Mouse (Mus musculus): ENCODE results near the gene 4921507P07Rik.
"Not testable (repeated sequence)": the region's sequence is repeated elsewhere in the genome, so short reads cannot be mapped to it uniquely, and the experiment has no call there.

Gene 4921507P07Rik

DNA sequence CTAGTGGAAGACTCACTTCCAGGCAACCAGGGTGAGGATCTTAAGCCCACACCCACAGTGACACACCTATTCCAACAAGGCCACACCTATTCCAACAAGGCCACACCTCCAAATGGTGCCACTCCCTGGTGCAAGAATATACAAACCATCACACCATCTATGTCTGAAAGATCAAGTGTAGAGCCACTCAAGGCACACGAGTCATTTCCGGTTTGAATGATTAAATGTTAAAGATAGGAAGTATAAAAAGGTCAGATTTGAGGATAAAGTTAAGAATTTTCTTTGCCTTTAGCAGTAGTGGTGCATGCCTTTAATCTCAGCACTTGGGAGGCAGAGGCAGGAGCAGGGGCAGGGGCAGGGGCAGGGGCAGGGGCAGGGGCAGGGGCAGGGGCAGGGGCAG, 42.2 kb downstream of the 4921507P07Rik start:
- DNase-seq = not testable (repeated sequence)

DNA sequence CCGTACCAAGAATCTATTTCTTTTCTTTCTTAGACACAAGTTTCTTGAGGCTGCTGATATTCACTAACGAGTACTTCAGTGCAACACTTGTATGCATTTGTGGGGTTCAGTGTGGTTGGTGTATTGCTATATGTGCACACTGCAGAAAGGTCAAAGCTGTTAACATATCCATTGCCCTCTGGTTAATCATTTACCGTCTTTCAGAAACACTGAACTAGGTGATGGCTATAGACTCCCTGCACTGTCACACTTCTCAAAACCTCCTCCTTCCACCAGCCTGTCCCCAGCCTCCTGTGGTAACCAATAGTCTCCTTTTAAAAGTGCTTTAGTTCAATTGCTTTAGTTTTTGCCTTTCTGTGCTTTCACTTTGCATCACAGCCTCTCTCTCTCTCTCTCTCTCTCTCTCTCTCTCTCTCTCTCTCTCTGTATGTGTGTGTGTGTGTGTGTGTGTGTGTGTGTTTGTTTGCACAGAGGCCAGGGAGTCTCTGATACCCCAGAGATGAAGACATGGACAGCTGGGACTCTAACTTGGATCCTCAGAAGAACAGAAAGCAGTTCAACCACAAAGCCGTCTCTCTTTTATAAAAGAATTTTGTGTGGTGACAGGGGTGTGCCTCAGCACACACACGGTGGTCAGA, 43.4 kb downstream of the 4921507P07Rik start:
- no peak for DNase-seq

DNA sequence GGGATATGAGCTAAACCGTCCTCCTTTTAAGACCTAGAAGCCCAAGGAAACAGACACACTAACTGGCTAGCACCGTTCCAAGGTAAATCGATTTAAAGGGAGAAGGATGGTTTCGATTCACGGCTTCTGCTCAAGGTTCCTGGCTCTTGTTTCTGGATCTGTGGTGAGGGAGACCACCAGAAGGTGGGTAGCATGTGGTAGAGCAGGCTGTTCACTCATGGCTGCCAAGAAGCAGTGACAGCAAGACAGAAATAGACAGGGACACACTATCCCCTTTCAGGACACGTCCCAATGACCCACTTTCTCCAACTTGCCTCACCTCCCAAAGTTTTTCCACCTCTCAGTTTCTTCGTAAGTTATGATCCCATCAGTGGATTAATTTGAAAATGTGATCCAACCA, 46.6 kb downstream of the 4921507P07Rik start:
- DNase-seq = no peak

DNA sequence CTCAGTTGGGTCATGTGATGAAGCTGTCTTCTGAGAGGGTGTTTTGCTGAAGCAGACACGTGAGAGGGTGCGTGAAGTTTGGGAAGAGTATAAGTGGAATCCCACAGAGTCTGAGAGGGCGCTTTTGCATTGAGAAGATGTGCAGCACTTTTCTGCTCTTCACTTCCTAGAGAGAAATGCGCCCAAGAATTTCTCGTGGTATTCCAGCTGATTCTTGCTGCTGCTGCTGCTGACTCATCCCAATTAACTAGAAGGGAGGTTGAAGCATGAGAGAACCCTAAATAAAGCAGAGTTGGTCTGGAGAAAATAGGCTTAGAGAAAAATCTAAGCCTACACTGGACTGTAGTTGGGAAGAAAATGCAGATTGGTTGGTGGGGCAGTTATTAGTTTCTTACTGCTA, 47.4 kb downstream of the 4921507P07Rik start:
- DNase-seq = no peak

DNA sequence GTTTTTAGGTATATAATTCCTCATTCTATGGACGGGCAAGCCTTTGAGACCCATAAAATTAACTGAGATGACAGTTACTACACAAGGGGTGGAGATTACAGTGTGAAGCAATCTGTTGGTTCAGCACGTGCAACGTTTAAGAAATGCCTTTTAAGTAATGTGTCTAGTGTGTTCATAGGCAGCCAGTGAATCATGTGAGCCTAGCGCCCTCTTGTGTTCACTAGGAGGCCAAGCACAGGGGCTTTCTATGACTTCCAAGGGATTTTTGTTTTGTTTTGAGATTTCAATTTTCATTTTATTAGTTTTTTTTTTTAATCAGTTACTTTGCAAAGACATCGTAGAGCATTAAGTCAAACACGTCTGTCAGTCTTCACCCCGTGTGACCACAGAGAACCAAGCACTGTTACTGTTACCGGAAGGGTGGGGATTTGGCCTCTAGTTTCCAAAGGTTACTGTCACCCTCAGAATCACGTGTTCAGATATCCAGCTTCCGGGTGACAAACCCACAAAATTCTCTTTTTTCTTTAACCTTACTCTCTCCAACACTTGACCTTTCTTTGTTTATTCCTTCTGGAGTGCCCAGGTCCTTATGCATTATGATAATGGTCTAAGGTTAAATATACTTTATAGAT, 50.9 kb downstream of the 4921507P07Rik start:
- peak in 1 of 2 experiments; percentile 56 for DNase-seq

DNA sequence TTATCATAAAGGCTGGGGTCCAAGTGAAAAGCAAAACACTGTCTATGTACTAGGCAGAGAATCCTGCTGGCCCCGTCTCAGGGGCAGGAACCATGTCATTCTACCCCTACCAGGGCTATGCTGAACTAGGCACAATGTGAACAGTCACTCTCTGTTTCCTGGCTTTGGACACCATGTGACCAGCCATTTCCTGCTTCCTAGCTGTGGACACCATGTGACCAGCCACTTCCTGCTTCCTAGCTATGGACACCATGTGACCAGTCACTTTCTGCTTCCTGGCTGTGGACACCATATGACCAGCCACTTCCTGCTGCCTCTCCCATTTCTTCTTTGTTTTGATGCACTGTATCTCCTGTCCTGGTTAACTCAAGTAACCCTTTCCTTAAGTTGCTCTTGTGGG, 53.9 kb downstream of the 4921507P07Rik start:
- no peak for DNase-seq

DNA sequence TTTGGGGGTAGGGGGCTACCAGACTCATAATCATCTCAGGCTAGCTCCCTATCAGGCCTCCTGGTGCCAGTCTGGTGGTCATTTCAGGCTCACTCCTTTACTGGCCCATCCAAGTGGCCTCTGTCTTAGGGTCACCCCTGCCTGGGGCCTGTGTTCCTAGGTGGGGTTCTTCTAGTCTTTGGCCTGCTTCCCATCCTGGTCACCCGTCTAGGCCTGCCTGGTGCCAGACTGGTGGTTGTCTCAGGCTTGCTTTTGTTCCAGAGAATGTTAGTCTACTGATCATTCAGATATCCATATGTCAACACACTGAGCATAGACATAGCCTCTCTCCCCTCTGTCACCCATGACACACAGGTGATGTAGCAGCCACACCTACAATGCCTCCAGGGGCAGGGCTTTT, 56.8 kb downstream of the 4921507P07Rik start:
- DNase-seq = no peak

DNA sequence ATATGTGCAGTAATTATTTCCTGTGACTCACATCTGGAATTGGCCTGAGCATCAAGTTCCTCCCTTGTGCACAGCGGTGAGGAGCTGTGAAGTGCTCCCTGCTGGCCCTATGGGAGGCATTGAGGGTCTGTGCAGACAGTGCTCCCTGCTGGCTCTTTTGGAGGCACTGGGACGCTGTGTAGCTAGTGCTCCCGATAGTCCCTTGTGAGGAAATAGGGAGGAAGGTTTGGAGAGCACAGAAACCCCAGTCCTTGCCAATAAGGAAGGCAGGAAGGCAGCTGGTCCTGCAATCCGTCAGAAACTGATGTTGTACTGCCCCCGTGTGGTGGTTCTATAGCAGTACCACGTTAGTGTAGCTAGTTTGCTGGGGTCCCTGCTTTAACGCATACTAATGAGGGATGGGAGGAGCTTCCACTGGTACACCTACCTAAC, 60.0 kb downstream of the 4921507P07Rik start:
- DNase-seq = peak; percentile 61 to 81

DNA sequence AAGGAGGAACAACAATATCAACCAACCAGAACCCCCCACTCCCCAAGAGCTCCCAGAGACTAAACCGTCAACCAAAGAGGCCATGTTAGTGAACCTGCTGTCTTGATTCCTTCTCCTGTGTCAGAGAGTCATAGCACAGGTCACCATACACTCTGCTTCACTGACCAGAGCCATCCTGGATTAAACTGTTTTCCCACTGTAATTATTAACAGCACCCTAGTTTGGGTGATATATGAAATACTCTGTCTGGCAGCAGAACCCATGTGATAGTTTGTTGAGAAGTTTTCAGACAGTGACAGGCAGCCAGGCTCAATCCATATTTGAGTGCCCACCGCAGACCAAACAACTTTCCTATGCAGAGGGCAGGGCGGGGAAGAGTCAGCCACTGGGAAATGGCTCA, 61.1 kb downstream of the 4921507P07Rik start:
- DNase-seq = no peak

DNA sequence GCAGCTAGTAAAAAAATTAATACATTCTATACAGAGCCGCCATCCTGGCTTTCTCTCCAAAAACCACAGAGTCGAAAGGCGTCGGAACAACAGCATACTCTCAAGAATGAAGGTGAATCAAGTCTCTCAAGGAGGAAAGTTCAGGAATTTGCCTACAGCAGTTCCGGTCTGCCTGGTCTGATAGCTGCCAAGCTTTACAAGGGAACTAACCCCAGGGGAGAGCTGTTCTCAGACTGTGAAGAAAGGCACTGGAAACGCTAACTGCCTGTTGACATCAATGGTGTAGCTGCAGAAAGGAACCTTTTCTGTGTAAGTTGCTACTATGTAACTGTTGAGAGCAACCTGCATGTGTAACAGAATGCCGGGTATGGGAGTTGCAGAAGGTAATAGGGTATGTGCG, 64.5 kb downstream of the 4921507P07Rik start:
- no peak for DNase-seq

DNA sequence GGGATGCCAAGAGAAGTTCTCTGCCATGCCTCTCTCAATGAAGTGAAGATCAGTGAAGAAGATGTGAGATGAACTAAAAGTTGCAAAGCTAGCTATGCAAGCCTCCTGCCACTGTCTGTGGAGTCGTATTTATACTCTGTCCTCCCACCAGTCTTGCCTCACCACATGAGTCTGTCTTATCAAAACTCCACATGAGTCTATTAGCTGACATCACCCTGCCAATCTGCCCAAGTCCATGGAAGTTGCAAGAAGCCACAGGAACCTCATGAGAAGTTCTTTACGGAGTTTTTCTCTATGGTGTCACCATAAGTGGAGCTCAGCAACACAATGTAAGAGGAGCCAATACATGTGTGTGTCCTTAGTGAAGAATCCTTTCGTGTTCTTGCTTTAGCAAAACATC, 65.4 kb downstream of the 4921507P07Rik start:
- DNase-seq = no peak

DNA sequence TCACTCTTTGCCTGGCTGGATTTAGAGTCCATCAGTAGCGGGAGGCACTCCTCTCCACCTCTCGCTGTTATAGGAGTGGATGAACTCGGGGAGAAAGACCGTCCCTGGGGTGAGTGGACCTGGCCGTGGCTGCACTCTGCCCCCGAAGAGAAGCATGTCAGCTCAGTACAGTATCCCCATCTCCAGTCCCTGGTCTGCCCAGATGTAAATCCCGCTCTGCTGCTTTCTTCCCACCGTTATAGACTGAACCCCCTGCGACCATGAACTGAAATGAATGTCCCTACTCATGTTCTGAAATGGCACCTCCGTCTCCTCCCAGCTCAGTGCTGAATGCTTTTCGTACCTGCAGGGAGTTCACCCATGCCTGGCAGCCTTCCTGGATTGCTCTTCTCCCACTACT, 67.2 kb downstream of the 4921507P07Rik start:
- DNase-seq = no peak

DNA sequence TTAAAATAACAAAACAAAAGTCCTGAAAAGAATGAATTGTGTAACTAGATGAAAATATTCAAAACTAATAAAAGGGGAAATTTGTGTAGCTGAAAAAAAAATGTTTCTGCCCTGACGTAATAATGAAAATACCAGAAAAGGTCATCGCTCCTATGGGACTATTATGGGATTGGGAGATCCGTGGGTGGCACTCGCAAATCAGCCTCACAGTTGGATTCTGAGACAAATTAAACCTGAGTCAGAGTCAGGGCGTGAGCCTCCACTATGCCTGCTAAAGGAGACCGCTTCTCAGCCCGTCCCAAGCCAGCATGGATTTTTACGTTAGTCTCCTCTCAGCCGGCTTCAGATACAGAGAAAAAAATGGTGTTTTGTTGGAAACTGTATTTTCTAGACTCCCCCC, 69.0 kb downstream of the 4921507P07Rik start:
- DNase-seq = no peak

DNA sequence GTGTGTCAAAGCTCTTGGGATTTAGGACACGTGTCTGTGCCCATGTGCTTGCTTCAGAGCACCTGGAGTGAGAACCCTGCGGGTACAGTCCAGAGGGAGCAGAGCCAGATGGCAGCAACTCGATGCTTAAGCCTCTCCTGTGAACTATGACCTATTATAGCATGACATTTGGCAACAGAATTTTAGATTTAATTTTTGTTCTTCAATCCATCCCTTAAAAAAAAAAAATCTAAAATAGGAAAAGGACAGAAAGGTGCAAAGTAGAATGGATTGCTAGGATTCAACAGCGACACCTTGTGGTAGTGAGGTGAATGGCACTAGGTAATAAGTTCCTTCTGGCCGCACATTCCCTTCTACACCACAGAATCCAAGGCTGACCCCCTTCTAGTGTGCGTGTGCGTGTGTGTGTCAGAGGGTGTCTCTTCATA, 69.8 kb downstream of the 4921507P07Rik start:
- DNase-seq = peak in 1 of 2 experiments; percentile 67

DNA sequence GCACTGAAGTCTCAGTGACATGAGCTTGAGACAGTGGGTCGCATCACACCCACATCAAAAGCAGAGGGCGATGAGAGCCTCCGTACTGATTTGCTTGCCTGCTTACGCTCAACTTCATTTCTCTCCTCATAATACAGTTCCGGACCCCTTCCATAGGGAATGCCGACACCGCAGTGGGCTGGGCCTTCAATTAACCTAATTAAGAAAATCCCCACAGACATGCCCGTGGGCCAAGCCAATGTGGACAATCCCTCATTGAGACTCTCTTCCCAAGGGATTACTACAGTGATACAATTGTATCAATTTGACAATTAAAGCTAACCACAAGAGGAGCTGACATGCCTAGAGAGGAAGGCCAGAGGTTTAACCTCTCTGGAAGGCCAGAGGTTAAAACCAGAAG, 70.6 kb downstream of the 4921507P07Rik start:
- no peak for DNase-seq

DNA sequence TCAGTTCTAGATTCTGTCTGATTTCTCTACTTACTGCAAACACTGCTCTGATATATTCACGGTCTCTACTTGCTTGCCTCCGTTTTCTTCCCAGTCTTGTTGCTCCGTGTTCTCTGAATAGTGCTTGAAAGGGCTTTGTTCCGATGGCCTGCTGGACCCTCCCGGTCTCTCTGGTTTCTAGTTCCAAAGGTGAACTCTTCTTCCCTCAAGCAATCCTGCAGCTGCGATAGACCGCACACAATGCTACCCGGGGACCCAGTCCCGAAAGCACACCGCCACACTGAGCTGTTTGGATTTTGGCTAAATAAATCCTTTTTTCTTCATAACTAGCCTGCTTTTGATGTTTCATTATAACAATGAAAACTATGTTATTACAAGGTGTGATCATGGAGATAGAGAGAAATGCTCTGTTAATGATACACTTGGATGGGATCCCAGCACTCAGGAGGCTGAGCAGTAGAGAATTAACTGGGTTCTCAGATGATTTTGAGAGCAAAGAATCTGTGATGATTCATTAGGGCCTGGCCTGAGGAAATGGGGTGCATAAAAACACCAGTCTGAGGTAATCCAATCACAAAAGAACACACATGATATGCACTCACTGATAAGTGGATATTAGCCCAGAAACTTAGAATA, 72.1 kb downstream of the 4921507P07Rik start:
- DNase-seq = no peak
